Mouse (Mus musculus): Measurements from ENCODE around the gene Ddhd1.

Gene Ddhd1

DNA sequence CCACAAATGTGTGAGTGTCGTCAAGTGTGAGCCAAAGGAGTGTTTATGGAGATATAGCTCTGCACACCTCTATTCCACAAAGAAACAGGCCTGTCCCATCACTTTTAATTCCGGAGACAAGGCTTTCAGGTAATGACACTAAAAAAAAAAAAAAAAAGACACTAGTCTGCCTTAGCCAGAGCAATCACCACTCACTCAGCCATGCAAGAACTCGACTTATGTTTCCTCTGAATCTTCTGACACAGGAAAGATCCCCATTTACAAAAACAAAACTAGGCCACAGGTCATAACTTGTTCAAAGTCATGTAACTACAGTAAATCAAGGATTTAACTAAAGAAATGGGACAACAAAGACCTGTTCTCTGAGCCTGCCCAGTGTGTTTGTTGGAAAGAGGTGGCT lies 9.8 kb downstream of the Ddhd1 start:
- in situ Hi-C loops (cut with MboI; ENCODE audit: low pct_unique_long_range_greater_than_20kb in 1 of 2, low sequenced_read_pairs in 2 of 2, unreplicated experiment in 1 of 2) = no loop called here

- in situ Hi-C loops (cut with MboI; ENCODE audit: low pct_unique_long_range_greater_than_20kb in 1 of 2, low sequenced_read_pairs in 2 of 2, unreplicated experiment in 1 of 2) = no loop called here
These were observed 10.3 kb downstream of the Ddhd1 start for GRCm38 (mm10) chr14:45647632-45648031.

DNA sequence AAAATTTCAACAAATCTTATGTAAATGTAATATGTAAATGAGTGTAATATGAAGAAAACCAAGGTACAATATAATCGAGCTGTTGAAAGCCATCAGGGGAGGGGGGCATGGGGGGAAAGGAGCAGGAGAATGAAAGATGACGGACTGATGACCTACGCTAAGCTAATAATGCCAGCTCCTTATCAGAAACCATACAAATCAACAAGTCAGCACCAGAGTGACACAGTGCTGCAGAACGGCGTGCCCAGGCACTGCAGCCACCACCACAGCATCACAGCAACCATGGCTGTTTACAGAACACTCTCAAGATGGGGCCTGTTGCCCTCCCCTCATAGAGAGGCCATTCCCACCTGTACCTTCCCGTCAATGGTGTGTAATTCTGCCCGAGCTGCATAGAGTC lies 10.8 kb downstream of the Ddhd1 start:
- in situ Hi-C loops (cut with MboI; ENCODE audit: low pct_unique_long_range_greater_than_20kb in 1 of 2, low sequenced_read_pairs in 2 of 2, unreplicated experiment in 1 of 2) = no loop called here

- in situ Hi-C loops (cut with MboI; ENCODE audit: low pct_unique_long_range_greater_than_20kb in 1 of 2, low sequenced_read_pairs in 2 of 2, unreplicated experiment in 1 of 2) = no loop called here
These were observed 13.2 kb downstream of the Ddhd1 start for GRCm38 (mm10) chr14:45644786-45645185.

DNA sequence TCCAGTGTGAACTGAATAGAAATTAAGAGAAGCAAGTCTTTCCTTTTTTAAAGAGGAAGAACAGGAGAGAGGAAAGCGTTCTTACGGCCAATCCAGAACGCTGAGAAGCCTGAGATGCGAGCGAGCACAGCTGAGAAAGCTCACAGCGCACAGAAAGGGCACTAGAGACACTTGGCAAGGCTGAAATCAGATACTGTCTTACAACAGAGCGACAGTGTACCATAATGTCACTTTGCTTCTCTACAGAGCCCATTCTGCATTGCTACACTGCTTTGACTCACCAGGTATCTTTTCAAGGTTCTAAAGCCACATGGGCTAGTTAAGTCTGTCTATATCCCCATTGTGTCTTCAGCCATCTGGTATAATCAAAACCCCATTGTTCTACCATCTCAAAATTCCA lies 13.7 kb downstream of the Ddhd1 start:
- in situ Hi-C loops (cut with MboI; ENCODE audit: low pct_unique_long_range_greater_than_20kb in 1 of 2, low sequenced_read_pairs in 2 of 2, unreplicated experiment in 1 of 2) = no loop called here

DNA sequence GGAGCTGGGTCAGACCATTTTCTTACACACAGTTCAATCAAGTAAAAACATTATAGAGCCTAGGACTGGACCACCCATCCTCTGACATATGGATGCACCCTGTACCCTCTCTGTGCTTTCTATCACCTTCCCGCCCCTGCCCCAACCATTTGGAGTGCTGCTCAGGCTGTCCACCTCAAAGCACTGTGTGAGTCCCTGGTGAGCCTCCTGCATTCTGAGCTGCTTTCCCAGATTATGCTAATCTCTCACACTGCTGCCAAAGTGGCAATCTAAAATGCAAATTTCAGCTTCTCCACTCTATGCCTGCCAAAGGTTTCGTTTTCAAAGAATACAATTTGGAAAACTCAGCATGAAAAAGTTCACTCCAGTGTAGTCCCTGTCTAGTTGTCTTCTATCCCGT lies 14.5 kb downstream of the Ddhd1 start:
- in situ Hi-C loops (cut with MboI; ENCODE audit: low pct_unique_long_range_greater_than_20kb in 1 of 2, low sequenced_read_pairs in 2 of 2, unreplicated experiment in 1 of 2) = no loop called here

- in situ Hi-C loops (cut with MboI; ENCODE audit: low pct_unique_long_range_greater_than_20kb in 1 of 2, low sequenced_read_pairs in 2 of 2, unreplicated experiment in 1 of 2) = no loop called here
These were observed 15.1 kb downstream of the Ddhd1 start for GRCm38 (mm10) chr14:45642795-45643194.

DNA sequence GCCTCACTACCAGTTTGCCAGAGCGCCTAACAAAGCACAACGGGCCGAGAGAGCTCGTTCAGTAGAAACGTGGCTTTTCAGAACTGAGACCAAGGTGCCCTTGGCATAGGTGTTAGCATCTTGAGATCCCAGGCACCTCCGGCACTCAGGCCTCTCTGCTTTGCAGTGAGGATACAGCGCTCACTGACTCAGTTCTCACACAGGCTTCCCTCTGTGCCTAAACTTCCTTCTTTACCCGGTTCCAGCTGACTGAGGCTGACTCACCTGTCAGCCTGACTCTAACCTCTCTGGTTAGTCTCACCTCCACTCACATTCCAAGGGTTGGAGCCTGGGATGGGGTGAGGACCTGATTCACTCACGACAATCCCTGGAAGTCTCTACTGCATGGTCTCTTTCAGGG lies 15.7 kb downstream of the Ddhd1 start:
- in situ Hi-C loops (cut with MboI; ENCODE audit: low pct_unique_long_range_greater_than_20kb in 1 of 2, low sequenced_read_pairs in 2 of 2, unreplicated experiment in 1 of 2) = no loop called here

- in situ Hi-C loops (cut with MboI; ENCODE audit: low pct_unique_long_range_greater_than_20kb in 1 of 2, low sequenced_read_pairs in 2 of 2, unreplicated experiment in 1 of 2) = no loop called here
These were observed 19.2 kb downstream of the Ddhd1 start for GRCm38 (mm10) chr14:45638717-45639116.

GRCm38 (mm10) chr14:45635496-45635895 lies 22.4 kb downstream of the Ddhd1 start:
- in situ Hi-C loops (cut with MboI; ENCODE audit: low pct_unique_long_range_greater_than_20kb in 1 of 2, low sequenced_read_pairs in 2 of 2, unreplicated experiment in 1 of 2) = no loop called here

GRCm38 (mm10) chr14:45632756-45633537 lies 25.0 kb downstream of the Ddhd1 start:
- in situ Hi-C loops (cut with MboI; ENCODE audit: low pct_unique_long_range_greater_than_20kb in 1 of 2, low sequenced_read_pairs in 2 of 2, unreplicated experiment in 1 of 2) = no loop called here

DNA sequence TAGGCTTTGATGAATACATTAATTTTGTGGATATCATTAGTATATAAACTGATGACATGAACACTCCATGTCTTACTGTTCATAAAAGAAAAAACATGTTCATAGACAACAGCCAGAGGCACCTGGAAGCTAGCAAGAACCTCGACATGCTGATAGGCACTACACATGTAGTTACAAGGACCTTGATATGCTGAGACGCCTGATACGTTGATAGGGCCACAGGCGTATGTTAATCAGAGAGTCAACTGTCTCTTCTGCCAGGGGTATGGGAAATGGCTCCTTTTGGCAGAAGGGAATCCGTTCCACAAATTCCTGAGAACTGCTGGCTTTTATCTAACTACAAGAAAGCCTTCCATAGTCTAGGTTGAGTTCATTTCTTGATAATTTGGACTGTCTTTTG lies 27.4 kb downstream of the Ddhd1 start:
- in situ Hi-C loops (cut with MboI; ENCODE audit: low pct_unique_long_range_greater_than_20kb in 1 of 2, low sequenced_read_pairs in 2 of 2, unreplicated experiment in 1 of 2) = no loop called here

- in situ Hi-C loops (cut with MboI; ENCODE audit: low pct_unique_long_range_greater_than_20kb in 1 of 2, low sequenced_read_pairs in 2 of 2, unreplicated experiment in 1 of 2) = no loop called here
These were observed 28.0 kb downstream of the Ddhd1 start for GRCm38 (mm10) chr14:45629938-45630337.

- in situ Hi-C loops (cut with MboI; ENCODE audit: low pct_unique_long_range_greater_than_20kb in 1 of 2, low sequenced_read_pairs in 2 of 2, unreplicated experiment in 1 of 2) = no loop called here
These were observed 39.6 kb downstream of the Ddhd1 start for GRCm38 (mm10) chr14:45618351-45618750.

GRCm38 (mm10) chr14:45616526-45616925 lies 41.4 kb downstream of the Ddhd1 start:
- in situ Hi-C loops (cut with MboI; ENCODE audit: low pct_unique_long_range_greater_than_20kb in 1 of 2, low sequenced_read_pairs in 2 of 2, unreplicated experiment in 1 of 2) = no loop called here

- in situ Hi-C loops (cut with MboI; ENCODE audit: low pct_unique_long_range_greater_than_20kb in 1 of 2, low sequenced_read_pairs in 2 of 2, unreplicated experiment in 1 of 2) = no loop called here
These were observed 42.2 kb downstream of the Ddhd1 start for GRCm38 (mm10) chr14:45615776-45616175.

GRCm38 (mm10) chr14:45614822-45615221 lies 43.1 kb downstream of the Ddhd1 start:
- in situ Hi-C loops (cut with MboI; ENCODE audit: low pct_unique_long_range_greater_than_20kb in 1 of 2, low sequenced_read_pairs in 2 of 2, unreplicated experiment in 1 of 2) = no loop called here

GRCm38 (mm10) chr14:45614406-45614805 lies 43.5 kb downstream of the Ddhd1 start:
- in situ Hi-C loops (cut with MboI; ENCODE audit: low pct_unique_long_range_greater_than_20kb in 1 of 2, low sequenced_read_pairs in 2 of 2, unreplicated experiment in 1 of 2) = no loop called here

DNA sequence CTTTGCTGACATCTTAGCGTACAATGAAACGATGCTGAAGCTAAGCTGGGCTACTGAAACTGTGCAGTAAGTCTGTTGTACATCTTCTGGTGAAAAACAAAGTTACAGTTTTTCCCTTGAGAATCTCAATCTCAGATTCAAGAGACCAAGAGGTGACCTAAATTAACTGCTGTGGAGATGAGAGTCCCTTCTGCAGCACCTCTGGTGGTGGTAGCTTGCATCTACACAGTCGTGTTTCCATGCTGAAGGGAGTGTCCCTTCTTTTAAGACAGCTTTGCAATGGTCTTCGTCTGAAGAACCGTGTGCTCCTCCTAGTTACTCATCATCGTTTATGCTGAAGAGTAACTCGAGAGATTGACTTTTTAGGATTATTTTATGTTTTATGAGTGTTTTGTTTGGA lies 46.3 kb downstream of the Ddhd1 start:
- in situ Hi-C loops (cut with MboI; ENCODE audit: low pct_unique_long_range_greater_than_20kb in 1 of 2, low sequenced_read_pairs in 2 of 2, unreplicated experiment in 1 of 2) = no loop called here

DNA sequence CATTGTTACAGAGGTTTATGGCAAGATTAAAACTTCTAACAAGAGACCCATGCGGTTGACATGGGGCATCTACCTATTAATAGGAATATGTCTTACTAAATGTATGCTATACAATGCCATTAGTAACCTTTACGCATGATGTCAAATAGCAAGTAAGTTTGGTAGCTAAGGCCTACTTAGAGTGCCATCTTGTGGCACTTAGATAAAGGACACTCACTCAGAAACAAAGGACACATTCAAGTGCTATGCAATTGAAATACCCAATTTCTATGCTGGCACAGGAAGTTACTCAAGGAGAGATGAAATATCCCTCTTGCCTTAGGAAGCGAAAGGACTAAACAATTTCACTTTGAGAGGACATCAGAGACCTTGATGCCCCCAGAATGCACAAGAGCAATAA lies 55.9 kb downstream of the Ddhd1 start:
- in situ Hi-C loops (cut with MboI; ENCODE audit: low pct_unique_long_range_greater_than_20kb in 1 of 2, low sequenced_read_pairs in 2 of 2, unreplicated experiment in 1 of 2) = no loop called here

- in situ Hi-C loops (cut with MboI; ENCODE audit: low pct_unique_long_range_greater_than_20kb in 1 of 2, low sequenced_read_pairs in 2 of 2, unreplicated experiment in 1 of 2) = no loop called here
These were observed 57.4 kb downstream of the Ddhd1 start for GRCm38 (mm10) chr14:45600587-45600986.

Measured in mouse embryonic stem cell (cell line).